Mouse (Mus musculus): Measurements from ENCODE around the gene Prss33. TPM values are rescaled to one million over a fixed set of nuclear protein-coding genes. Genes with fewer than 3 reads are reported as not detected.

The Prss33 gene
- polyA plus RNA-seq (2012; rRNA removed): 0.15 and 0.17 TPM in 2 replicates

GRCm38 (mm10) chr17:23836006-23836575, at the start of gene Prss33:
TSS of gene Prss33 (minus strand) at chr17:23836056.

GRCm38 (mm10) chr17:23880576-23880975, 44.7 kb upstream of the Prss33 start, which contains the start of the genes Dcpp1 and Dcpp2:
TSS of gene Dcpp1 (plus strand) at chr17:23880876.
TSS of gene Dcpp2 (plus strand) at chr17:23880880.

GRCm38 (mm10) chr17:23867756-23868155, 31.9 kb upstream of the Prss33 start, which contains the start of gene Prss21:
TSS of gene Prss21 (plus strand) at chr17:23868056.

DNA sequence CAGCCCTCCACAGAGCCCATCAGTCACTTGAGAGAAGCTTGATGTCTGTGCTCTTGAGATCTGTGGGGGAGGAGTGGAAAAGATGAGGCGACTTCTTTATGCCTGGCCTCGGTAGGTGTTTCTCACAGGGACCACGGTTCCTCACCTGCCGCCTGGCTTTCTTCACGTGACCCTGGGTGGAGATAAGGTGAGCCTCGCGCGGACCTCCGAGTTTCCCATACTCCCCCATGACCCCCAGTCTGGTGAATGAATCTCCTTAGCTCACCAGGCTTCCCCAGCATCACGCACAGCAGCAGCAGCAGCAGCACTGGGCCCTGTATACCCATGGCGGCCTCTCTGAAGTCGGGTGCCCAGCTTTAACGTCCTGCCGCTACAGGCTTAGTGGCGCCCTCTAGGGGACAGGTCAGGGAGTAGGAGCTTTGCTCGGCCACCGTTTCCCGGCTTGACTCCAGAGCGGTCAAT, 8.0 kb upstream of the Prss33 start, which contains the start of the genes Prss32 and Prss41:
Gene Prss32 (plus strand): TSS at position 44 of the 462 bp plus-strand sequence.
Gene Prss41 (minus strand): TSS at position 361 of the 462 bp plus-strand sequence.

GRCm38 (mm10) chr17:23829064-23829619, 6.7 kb downstream of the Prss33 start, which contains the start of gene Elob:
TSS of gene Elob (minus strand) at chr17:23829136.

DNA sequence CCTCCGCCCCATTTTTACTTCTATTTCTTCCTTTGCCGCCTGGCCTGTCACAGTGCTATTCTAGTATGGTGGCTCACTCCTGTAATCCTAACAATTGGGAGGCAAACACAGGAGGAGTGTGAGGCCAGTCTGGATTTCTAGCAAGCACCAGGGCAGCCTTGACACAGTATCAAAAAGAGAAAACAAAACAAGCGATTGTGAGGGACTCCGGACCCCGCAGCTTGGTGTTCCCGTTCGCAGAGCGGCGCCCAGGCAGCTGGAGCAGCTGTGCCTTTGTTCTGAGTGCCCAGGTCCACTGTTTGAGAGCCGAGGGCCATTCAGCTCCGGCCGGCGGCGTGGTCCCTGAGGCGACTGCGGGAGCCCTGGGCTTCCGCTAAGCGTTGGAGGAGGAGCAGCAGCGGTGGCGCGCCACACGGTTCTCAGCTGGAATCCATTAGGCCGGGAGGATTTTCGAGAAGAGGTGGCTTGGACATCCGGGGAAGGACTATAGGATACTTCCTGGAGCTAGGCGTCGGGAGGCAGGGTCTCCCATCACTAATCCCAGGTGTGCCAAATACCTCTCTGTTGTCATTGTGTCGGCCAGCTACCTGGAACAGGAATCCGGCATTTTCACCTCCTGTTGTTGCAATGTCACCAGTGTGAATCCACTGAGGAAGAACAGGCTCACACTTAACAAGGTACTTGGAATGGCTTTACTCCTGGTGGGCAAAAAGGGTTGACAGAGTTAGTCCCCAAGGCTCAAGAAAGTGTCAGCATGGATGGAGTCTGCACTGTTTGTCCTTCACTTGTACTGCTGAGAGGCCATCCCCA, 45.4 kb downstream of the Prss33 start, which contains the start of gene Srrm2:
Gene Srrm2 (plus strand): TSS at position 264 of the 810 bp plus-strand sequence.

DNA sequence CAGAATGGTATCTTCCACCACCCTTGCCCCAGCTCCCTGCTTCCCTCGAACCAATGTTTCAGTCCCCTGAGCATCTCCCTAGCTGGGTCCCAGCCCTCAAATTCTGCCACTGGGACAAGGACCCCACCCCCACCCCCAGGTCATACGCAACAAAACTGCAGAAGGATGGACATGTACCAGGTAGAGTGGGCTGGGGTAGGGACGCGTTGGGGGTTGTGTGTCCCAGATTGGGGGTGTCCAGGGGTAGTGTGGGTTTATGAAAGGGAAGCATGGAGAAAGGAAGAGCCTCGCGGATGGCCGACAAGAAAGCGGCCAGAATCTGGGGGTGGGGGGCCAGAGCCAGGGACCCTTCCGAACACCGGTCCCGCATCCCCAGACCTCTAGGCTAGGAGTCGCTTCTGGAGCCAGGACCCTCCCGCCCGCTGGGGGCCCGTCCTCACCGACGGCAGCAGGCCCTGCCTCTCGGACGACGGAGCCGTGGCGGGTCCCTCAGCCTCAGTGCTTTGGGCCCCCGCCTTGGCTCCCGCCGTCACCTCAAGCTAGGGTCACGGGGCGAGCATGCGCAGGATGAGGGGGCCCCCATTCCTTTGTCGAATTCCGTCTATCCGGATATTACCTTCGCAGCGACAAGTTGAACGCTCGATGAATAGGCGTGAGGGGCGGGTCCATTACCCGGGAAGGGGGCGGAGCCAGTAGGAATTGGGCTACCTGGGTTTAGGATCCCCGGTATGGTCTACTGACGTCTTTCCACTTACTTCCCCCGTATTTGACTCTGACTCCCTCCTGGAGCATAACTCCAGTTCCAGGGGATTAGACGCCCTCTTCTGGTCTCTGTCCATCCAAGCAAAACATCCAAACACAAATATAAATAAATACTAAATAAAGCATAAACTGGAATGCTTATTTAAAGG, 50.0 kb downstream of the Prss33 start, which contains the start of gene Flywch2:
Gene Flywch2 (minus strand): TSS at position 521 of the 911 bp plus-strand sequence.

Other genes starting within 250 kb of the Prss33 start
- gene Zfp13, start 236.6 kb downstream of the Prss33 start, polyA plus RNA-seq (2012; rRNA removed): 37.1 and 44.1 TPM in 2 replicates
- gene Zscan10, start 235.2 kb downstream of the Prss33 start, polyA plus RNA-seq (2012; rRNA removed): 0.11 and 0.26 TPM in 2 replicates
- gene Mmp25, start 190.8 kb downstream of the Prss33 start, polyA plus RNA-seq (2012; rRNA removed): 0.45 and 0.59 TPM in 2 replicates
- 1.9 and 2.2 TPM in 2 replicates for gene Bicdl2, start 175.6 kb downstream of the Prss33 start, polyA plus RNA-seq (2012; rRNA removed)
- 255 and 265 TPM in 2 replicates for gene Hcfc1r1, start 162.5 kb downstream of the Prss33 start, polyA plus RNA-seq (2012; rRNA removed)
- gene Thoc6, start 162.2 kb downstream of the Prss33 start, polyA plus RNA-seq (2012; rRNA removed): 33.8 and 40.2 TPM in 2 replicates
- gene Tnfrsf12a, start 158.6 kb downstream of the Prss33 start, polyA plus RNA-seq (2012; rRNA removed): 86.1 and 128 TPM in 2 replicates
- 0.17 and 0.45 TPM in 2 replicates for gene Cldn6, start 156.8 kb downstream of the Prss33 start, polyA plus RNA-seq (2012; rRNA removed)
- gene Cldn9, start 152.0 kb downstream of the Prss33 start, polyA plus RNA-seq (2012; rRNA removed): 0.43 and 0.55 TPM in 2 replicates
- 0.20 and 0.23 TPM in 2 replicates for gene 1520401A03Rik, start 113.3 kb downstream of the Prss33 start, polyA plus RNA-seq (2012; rRNA removed)
- gene Pkmyt1, start 109.7 kb downstream of the Prss33 start, polyA plus RNA-seq (2012; rRNA removed): 42.7 and 44.1 TPM in 2 replicates
- 53.7 and 55.7 TPM in 2 replicates for gene Paqr4, start 95.2 kb downstream of the Prss33 start, polyA plus RNA-seq (2012; rRNA removed)
- 0.11 and 0.25 TPM in 2 replicates for gene Kremen2, start 90.2 kb downstream of the Prss33 start, polyA plus RNA-seq (2012; rRNA removed)
- 49.4 and 56.6 TPM in 2 replicates for gene Flywch1, start 64.5 kb downstream of the Prss33 start, polyA plus RNA-seq (2012; rRNA removed)
- gene Flywch2, start 50.0 kb downstream of the Prss33 start, polyA plus RNA-seq (2012; rRNA removed): 14.5 and 15.3 TPM in 2 replicates
- 840 and 913 TPM in 2 replicates for gene Srrm2, start 45.5 kb downstream of the Prss33 start, polyA plus RNA-seq (2012; rRNA removed)
- 548 and 704 TPM in 2 replicates for gene Elob, start 6.9 kb downstream of the Prss33 start, polyA plus RNA-seq (2012; rRNA removed)
- 0.71 and 1.6 TPM in 2 replicates for gene Prss32, start 7.8 kb upstream of the Prss33 start, polyA plus RNA-seq (2012; rRNA removed)
- gene Prss41, start 8.1 kb upstream of the Prss33 start, polyA plus RNA-seq (2012; rRNA removed): 0.32 and 0.58 TPM in 2 replicates
- gene Prss21, start 32.0 kb upstream of the Prss33 start, polyA plus RNA-seq (2012; rRNA removed): not detected in 2 replicates
- 1.0 and 5.2 TPM in 2 replicates for gene Dcpp1, start 44.8 kb upstream of the Prss33 start, polyA plus RNA-seq (2012; rRNA removed)
- 1.0 and 1.4 TPM in 2 replicates for gene Dcpp2, start 44.8 kb upstream of the Prss33 start, polyA plus RNA-seq (2012; rRNA removed)
- gene Dcpp3, start 81.4 kb upstream of the Prss33 start, polyA plus RNA-seq (2012; rRNA removed): 7.0 and 7.8 TPM in 2 replicates
- gene Sbp, start 105.6 kb upstream of the Prss33 start, polyA plus RNA-seq (2012; rRNA removed): not detected in 2 replicates
- 0.26 TPM in 1 of 2 replicates, not detected in the other for gene Sbpl, start 119.2 kb upstream of the Prss33 start, polyA plus RNA-seq (2012; rRNA removed)
- 3.5 and 5.3 TPM in 2 replicates for gene Prss30, start 144.5 kb upstream of the Prss33 start, polyA plus RNA-seq (2012; rRNA removed)
- 0.81 and 0.92 TPM in 2 replicates for gene Prss22, start 162.0 kb upstream of the Prss33 start, polyA plus RNA-seq (2012; rRNA removed)
- gene Prss27, start 202.1 kb upstream of the Prss33 start, polyA plus RNA-seq (2012; rRNA removed): 0.39 and 0.77 TPM in 2 replicates
- 51.8 and 52.0 TPM in 2 replicates for gene Kctd5, start 237.4 kb upstream of the Prss33 start, polyA plus RNA-seq (2012; rRNA removed)

Data from ovary, adult 2 months (tissue).